Mouse (Mus musculus) thymus, adult 2 months (tissue): ENCODE results near the gene Cd302. TPM values are rescaled to one million over a fixed set of nuclear protein-coding genes. Genes with fewer than 3 reads are reported as not detected.

Experiments
- DNase-seq: peaks from one replicate; pipeline ENCODE4 v3.0.0; 2021
- H3K27ac ChIP-seq: fragments of 200-500 bp; 2 replicates; pipeline ENCODE4 v1.5.1; 2012; ENCODE audit warnings: low read length, control low read depth; ENCODE audit not compliant: control insufficient read depth, insufficient read depth
- H3K27me3 ChIP-seq: fragments of 200-500 bp; 2 replicates; pipeline ENCODE4 v1.6.1; 2012; ENCODE audit warnings: mild to moderate bottlenecking, low read length, moderate library complexity, mixed read lengths; ENCODE audit not compliant: control insufficient read depth, insufficient read depth
- H3K36me3 ChIP-seq: fragments of 200-500 bp; 2 replicates; pipeline ENCODE4 v1.6.1; 2012; ENCODE audit warnings: mild to moderate bottlenecking, low read length, moderate library complexity; ENCODE audit not compliant: control insufficient read depth, insufficient read depth
- H3K4me1 ChIP-seq: fragments of 200-500 bp; replicated peaks from 2 replicates; pipeline ENCODE4 v1.6.1; 2012; ENCODE audit warnings: low read length; ENCODE audit not compliant: control insufficient read depth, insufficient read depth
- H3K4me3 ChIP-seq: fragments of 200-500 bp; 2 replicates; pipeline ENCODE4 v1.5.1; 2012; ENCODE audit warnings: mild to moderate bottlenecking, low read length, control low read depth, moderate library complexity; ENCODE audit not compliant: control insufficient read depth, insufficient read depth
- CTCF ChIP-seq: fragments of 200-500 bp; IDR thresholded peaks from 2 replicates; pipeline ENCODE4 v1.5.1; 2012; ENCODE audit warnings: mild to moderate bottlenecking, control low read depth, low read length, moderate library complexity, borderline replicate concordance; ENCODE audit not compliant: control insufficient read depth, poor library complexity, insufficient read depth; ENCODE audit errors: extremely low read depth
- POLR2A ChIP-seq: fragments of 200-500 bp; IDR thresholded peaks from 2 replicates; pipeline ENCODE4 v1.6.1; 2012; ENCODE audit warnings: mild to moderate bottlenecking, low read length, control low read depth, moderate library complexity; ENCODE audit not compliant: control insufficient read depth, poor library complexity, insufficient read depth; ENCODE audit errors: extremely low read depth
- WGBS: fragments of 180-500 bp; shearing (Covaris S2); methylation state at CpG from one replicate; pipeline ENCODE4 v1.1.7; 2018; 5-methylcytosine and 5-hydroxymethylcytosine counted together
- polyA plus RNA-seq: library from polyadenylated mRNA; depleted of rRNA; stranded (reverse); fragments of >200 nt; gene quantifications from 2 replicates; pipeline ENCODE4 v1.2.3, GENCODE M21; 2012

Cd302 gene
- polyA plus RNA-seq, 1 experiment, result 5.8 TPM

DNA sequence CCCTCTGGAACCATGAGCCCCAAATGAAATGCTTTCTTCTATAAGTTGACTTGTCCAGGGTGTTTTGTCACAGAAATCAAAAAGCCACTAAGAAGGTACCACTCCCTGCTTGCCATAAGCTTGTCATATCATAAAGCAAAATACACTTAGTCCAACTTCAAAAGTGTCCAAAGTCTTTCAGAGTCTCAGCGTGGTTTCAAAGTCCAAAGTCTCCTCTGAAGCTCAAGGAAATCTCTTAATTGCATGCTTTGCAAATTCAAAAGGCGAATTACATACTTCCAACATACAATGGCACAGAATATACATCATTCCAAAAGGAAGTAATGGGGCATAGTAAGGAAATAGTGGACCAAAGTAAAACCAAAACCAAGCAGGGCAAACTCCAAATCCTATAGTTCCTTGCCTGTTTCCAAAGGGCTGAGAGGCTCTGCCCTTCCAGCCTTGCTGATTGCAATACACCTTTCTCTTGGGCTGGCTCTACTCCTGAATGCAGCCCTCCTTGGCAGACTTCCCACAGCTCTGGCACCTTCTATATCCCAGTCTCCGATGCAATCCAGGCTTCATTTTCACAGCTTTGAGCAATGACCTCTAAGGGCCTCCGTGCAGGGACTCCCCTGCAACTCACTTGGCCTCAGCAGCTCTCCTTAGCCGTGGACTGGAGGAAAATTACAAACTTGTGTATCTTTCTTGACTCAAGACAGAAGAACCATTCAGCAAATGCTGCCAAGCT is 23.5 kb downstream of the Cd302 start:
- H3K27me3 ChIP-seq, result no peaks in the 10 kb centered on the region
- 92% methylated on average over 5 of the region's 5 CpGs for WGBS
- H3K4me3 ChIP-seq, result no peak overlapping the region
- TF ChIP-seq POLR2A (no peak), CTCF (no peak)
- H3K36me3 ChIP-seq, result no peaks in the 10 kb centered on the region
- no peak for DNase-seq
- no peaks in the 10 kb centered on the region for H3K4me1 ChIP-seq
- H3K27ac ChIP-seq, result no peak overlapping the region

DNA sequence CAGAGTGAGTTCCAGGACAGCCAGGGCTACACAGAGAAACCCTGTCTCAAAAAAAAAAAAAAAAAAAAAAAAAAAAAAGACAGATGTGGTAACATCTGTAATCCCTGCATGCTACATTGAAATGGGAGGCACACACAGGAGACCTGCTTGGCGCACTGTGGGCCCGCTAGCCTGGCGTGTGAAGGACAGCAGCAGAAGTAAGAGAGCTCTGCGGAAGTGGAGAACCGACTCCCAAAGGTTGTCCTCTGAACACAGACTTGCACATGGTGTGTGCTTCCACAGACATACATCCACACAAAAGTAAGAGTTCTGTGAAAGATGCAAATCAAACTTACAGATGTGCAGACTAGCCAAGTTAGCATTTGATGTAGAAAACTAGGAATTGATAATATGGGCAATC is 25.1 kb downstream of the Cd302 start:
- no peak for TF ChIP-seq POLR2A
- TF ChIP-seq CTCF, result no peak
- WGBS, result 98% methylated on average over 5 of the region's 5 CpGs
- no peak overlapping the region for H3K4me3 ChIP-seq
- H3K36me3 ChIP-seq, result no peaks in the 10 kb centered on the region
- no peaks in the 10 kb centered on the region for H3K4me1 ChIP-seq
- DNase-seq, result no peak
- H3K27me3 ChIP-seq, result no peaks in the 10 kb centered on the region
- H3K27ac ChIP-seq, result no peak overlapping the region

DNA sequence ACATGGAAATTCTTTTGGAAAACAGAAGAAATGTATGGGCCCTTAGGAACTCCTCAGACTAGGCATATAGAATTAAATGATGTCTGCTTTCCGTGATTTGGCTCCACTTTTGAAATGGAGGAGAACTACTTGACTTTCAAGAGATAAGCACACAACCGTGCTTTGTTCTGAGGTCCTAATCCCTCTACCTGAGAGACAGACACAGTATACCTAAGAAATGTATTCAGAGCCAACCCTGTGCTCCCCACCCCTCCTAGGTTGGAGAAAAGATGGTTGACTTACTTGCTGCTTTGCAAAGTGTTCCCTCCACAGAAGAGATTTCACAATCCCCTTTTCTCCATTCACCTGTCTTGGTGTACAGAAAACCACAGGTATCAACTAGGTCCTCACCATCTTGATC is 27.5 kb downstream of the Cd302 start:
- Histone ChIP-seq H3K36me3 (no peaks in the 10 kb centered on the region), H3K4me3 (no peak overlapping the region), H3K27me3 (no peaks in the 10 kb centered on the region), H3K27ac (no peak overlapping the region), H3K4me1 (no peaks in the 10 kb centered on the region)
- no peak for DNase-seq
- no peak for TF ChIP-seq POLR2A
- TF ChIP-seq CTCF, result no peak
- WGBS, result 87% methylated on average over 2 of the region's 2 CpGs

DNA sequence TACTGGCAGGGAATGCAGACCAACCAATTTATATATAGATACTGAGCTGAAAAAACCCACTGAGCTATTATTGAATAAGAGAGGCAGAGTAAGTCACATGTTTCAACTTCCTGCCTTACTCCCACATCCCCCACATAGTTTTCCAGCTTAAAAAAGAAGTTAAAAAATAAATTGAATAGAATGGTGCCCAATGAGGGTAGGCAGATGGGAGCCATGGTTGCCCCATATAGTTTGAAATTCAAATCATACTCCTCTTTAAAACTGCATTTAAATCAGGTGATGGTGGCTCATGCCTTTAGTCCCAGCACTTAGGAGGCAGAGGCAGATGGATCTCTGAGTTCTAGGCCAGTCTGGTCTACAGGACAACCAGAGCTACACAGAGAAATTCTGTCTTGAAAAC is 30.8 kb downstream of the Cd302 start:
- DNase-seq, result no peak
- H3K36me3 ChIP-seq, result peaks cover 20% of the 10 kb centered on the region
- no peak overlapping the region for H3K4me3 ChIP-seq
- H3K4me1 ChIP-seq, result no peaks in the 10 kb centered on the region
- TF ChIP-seq CTCF (no peak), POLR2A (no peak)
- H3K27me3 ChIP-seq, result no peaks in the 10 kb centered on the region
- H3K27ac ChIP-seq, result no peak overlapping the region

DNA sequence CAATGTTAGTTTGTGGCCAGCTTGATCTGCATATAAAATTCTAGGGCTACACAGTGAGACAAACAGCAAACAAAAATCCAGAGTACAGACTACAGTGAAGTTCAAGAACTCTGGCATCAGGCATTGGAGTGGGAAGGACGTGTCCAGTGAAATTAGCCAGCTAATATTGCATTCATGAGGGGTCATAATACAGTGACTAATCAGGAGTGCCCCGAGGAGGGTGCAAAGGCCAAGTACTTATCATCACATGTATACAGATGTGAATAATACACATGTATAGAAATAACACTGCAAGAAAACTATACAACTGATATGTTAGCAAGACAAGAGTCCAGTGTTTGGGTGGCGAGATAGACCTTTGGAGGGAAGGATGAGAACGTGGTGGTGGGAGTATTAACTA is 31.5 kb downstream of the Cd302 start:
- WGBS, result 98% methylated on average over 4 of the region's 4 CpGs
- Histone ChIP-seq H3K36me3 (peaks cover 20% of the 10 kb centered on the region), H3K4me3 (no peak overlapping the region), H3K27me3 (no peaks in the 10 kb centered on the region), H3K4me1 (no peaks in the 10 kb centered on the region), H3K27ac (no peak overlapping the region)
- DNase-seq, result no peak
- no peak for TF ChIP-seq CTCF
- no peak for TF ChIP-seq POLR2A

DNA sequence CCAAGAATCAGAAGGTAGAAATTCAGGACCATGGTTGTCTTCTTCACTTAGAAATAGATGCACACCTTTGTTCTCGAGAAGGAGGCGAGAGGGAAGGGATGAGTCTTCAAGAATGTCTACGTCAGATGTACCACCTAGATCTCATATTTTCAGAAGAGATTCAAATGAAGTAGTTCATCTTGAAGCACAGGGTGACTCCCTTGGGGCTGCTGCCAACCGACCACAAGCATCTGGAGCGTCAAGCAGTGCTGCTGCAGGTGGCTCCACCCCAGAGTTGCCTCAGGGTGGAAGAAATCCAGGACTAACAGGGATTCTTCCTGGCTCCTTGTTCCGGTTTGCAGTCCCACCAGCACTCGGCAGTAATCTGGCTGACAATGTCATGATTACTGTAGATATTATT is 49.8 kb downstream of the Cd302 start:
- no peaks in the 10 kb centered on the region for H3K4me1 ChIP-seq
- no peak for TF ChIP-seq CTCF
- no peak for TF ChIP-seq POLR2A
- H3K4me3 ChIP-seq, result no peak overlapping the region
- peaks cover 94% of the 10 kb centered on the region for H3K36me3 ChIP-seq
- H3K27me3 ChIP-seq, result no peaks in the 10 kb centered on the region
- H3K27ac ChIP-seq, result no peak overlapping the region
- no peak for DNase-seq
- WGBS, result 92% methylated on average over 7 of the region's 7 CpGs

DNA sequence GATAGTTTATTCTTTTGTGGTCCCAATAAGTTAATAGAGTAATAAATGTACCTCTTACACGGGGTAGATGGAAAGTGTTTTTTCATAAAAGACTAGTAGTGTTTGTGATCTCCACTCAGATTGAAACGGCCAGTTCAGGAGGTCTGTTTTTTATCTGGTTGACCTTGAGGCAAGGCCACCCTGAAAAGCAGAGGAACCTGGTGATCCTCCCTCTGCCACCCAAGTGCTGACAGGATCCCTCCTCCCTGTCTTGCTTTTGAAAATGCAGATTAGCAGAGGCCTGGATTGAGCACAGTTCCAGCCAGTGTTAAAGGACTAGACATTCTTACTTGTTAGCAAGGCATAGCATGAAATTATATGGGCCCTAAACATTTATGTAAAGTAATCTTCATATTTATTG is 51.1 kb downstream of the Cd302 start:
- peaks cover 84% of the 10 kb centered on the region for H3K36me3 ChIP-seq
- TF ChIP-seq CTCF (no peak), POLR2A (no peak)
- H3K4me1 ChIP-seq, result no peaks in the 10 kb centered on the region
- WGBS, result 96% methylated on average over 2 of the region's 2 CpGs
- H3K27ac ChIP-seq, result no peak overlapping the region
- DNase-seq, result no peak
- H3K4me3 ChIP-seq, result no peak overlapping the region
- H3K27me3 ChIP-seq, result no peaks in the 10 kb centered on the region
